Mouse (Mus musculus) liver, postnatal 0 days (tissue): ENCODE measurements around the gene Rtkn2.

Experiments
- CTCF ChIP-seq: sonication (generic); IDR thresholded peaks from 2 replicates; pipeline ENCODE4 v1.5.1; 2016; ENCODE audit warnings: antibody characterized with exemption, low read depth
- EP300 ChIP-seq: IDR thresholded peaks from 2 replicates; pipeline ENCODE4 v1.6.1; 2016; ENCODE audit warnings: antibody characterized with exemption, low read depth, mild to moderate bottlenecking

DNA sequence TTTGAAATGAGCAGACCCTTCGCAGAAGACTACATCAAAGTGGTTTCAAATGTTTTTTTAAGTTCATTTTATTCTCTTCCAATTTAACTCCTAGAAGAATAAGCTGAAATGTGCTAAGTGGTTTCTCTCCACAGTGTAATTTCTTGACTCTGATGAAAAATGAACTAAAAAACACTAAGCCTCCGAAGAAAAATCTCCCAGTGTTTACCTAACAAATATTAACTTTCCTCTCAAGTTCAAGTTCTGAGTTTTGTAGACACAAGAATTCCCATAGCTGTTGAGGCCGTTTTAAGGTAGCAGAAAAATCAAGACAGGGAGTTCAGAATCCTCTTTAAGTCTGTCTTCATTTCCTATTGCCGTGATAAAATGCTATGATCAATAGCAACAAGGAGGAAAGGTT lies 27.7 kb upstream of the Rtkn2 start:
- TF ChIP-seq CTCF (no peak), EP300 (no peak)
